Mouse (Mus musculus): ENCODE data around the gene Ski. TPM values are rescaled to one million over a fixed set of nuclear protein-coding genes. Genes with fewer than 3 reads are reported as not detected.

The Ski gene
- polyA plus RNA-seq, 1 experiment from 2014 or later: 44.6 TPM

DNA sequence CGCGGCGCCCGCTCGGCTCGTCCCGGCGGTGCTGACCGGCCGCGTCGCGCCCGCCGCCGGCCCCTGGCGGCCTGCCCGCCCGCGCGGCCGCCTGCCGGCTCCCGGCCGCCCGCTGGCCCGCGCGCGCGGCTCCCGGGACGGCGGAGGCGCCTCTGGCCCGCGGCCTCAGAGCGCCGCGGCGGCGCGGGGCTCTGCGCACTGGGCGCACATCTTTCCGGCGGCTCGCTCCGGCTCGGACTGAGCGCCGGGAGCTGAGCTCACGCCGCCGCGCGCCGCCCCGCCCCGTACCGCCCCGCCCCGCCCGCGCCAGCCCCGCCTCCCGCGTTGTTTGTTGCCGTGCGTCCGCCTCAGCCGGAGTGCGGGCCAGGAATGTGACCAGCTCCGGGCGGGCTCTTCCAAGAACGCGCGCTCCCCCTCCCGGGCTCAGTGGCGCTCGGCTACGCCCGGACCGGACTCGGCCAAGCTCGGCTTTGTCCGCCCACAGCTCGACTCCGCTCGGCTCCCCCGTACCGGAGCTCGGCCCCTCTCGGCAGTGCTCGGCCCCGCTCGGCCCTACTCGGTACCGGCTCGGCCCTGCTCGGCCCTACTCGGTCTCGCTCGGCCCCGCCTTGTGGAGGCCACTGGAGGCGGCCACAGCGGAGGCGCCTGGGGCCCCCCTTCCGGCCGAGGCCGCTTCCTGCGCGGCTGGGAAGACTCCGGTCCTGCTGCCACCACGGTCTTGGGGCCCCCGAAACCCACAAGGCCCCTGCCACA is 625 bp upstream of the Ski start:
- H3K36me3 ChIP-seq (ENCODE audit: inconsistent target): no peaks in the 10 kb centered on the region
- H3K79me2 ChIP-seq (ENCODE audit: inconsistent target): peaks cover 41% of the 10 kb centered on the region
- H3K4me3 ChIP-seq (ENCODE audit: inconsistent target): peak overlapping the region; percentile 17; the same call in 1 of the 2 replicates
- under 1% methylated on average over 82 of the region's 116 CpGs for whole genome bisulfite sequencing (ENCODE audit: missing documents)
- peak overlapping the region; percentile 80 for H3K27ac ChIP-seq

DNA sequence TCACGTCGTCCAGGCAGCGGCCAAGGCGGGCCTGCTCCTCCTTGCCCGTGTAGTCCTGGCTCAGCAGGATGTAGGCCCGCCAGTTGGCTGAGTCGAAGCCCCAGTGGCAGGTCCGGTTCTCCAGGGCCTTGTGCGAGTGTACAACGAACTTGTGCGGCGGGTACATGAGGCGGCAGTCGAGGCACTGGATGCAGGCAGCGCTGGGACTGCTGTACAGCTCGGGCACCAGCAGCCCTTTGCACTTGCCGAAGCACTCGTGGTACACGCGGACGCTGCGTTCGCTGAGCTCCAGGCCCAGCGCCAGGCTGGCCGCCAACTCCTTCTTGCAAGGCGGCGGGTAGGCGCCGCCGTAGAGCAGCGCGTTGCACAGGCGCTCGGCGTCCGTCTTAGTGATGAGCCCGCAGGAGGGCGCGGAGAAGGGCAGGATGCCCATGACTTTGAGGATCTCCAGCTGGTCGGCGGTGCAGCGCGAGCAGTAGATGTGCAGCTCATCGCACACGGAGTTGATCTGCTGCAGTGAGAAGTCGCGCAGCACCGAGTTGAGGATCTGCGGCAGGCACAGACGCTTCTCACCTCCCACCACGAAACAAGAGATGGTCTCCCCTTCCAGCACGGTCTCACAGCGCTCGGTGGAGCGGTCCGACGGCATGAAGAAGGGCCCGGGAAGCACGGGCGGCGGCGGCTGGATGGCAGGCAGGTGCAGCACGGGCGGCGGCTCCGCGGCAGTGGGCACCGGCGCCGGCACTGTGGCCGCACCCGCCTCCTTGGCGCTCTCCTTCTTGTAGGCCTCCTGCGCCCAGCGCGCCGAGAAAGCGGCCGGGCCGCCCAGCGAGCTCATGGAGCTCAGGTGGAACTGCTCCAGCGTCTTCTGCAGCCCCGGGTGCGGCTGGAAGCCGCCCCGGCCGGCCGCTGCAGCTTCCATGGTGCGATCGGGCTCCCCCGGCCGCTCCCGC is 517 bp downstream of the Ski start:
- peak overlapping the region; percentile 86 for H3K27ac ChIP-seq
- H3K36me3 ChIP-seq (ENCODE audit: inconsistent target): no peaks in the 10 kb centered on the region
- H3K79me2 ChIP-seq (ENCODE audit: inconsistent target): peaks cover 52% of the 10 kb centered on the region
- peak overlapping the region; percentile 63 for H3K4me3 ChIP-seq (ENCODE audit: inconsistent target)
- WGBS (ENCODE audit: missing documents): under 1% methylated on average over 84 of the region's 93 CpGs

DNA sequence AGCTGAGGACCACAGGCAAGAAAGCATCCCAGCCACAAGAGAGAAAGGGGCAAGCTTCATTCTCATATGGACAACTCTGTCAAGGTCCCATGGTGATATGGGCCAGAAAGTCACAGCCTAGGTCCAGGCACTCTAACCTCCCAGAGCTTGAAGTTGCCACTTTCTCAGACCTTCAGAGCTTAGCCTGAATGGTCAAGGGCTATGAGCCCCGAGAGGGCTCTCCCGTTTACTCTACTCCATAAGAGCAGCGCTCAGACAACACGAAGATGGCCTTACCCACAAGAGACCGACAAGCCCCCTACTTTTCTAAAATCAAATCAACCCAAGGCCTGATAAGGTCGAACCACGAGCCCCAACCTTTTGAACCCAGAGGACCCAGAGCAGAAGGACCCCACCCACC is 1.3 kb downstream of the Ski start:
- Histone ChIP-seq H3K36me3 (ENCODE audit: inconsistent target) (no peaks in the 10 kb centered on the region), H3K27ac (peak overlapping the region; percentile 86), H3K79me2 (ENCODE audit: inconsistent target) (peaks cover 60% of the 10 kb centered on the region), H3K4me3 (ENCODE audit: inconsistent target) (peak overlapping the region; percentile 63)
- WGBS (ENCODE audit: missing documents): 10% methylated on average over 7 of the region's 7 CpGs

DNA sequence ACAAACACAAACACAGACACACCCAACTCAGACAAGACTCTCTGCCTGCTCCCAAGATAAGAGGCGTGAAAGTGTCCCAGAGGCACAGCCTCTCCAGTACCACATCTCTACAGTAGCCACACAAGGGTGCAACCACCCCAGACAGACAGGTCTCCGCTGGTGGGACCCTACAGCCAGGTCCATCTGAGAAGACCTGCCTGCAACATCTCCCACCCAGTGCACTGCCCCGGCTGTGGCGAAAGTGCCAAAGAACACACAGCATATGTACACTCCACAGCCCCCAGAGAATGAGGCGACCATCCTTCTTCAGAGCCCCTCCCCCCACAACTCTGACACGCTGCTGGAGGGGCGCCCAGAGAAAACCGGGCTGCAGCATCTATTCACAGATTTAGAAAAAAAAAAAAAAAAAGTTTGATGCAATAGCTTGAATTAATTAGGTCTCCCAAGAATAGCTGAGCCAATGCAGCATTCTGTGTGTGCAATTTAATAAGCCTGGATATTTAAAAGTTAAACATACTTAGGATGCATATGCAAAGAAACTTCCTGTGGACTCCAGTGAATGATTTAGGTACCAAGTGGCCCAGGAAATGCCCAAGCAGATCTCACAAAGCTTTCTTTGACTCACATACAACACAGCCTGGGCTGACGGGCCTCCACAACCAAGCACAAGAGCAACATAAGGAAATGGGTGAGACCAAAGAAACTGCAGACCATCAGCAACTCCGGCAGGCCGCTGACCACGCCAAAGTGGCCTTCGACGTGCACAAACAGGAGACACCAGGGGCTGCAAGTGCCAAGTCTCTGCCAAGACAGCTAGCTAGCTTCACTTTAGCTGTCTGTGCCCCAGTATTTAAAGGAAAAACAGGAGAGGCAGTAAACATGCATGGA is 1.9 kb downstream of the Ski start:
- H3K4me3 ChIP-seq (ENCODE audit: inconsistent target): peak overlapping the region; percentile 63
- H3K79me2 ChIP-seq (ENCODE audit: inconsistent target): peaks cover 66% of the 10 kb centered on the region
- no peaks in the 10 kb centered on the region for H3K36me3 ChIP-seq (ENCODE audit: inconsistent target)
- WGBS (ENCODE audit: missing documents): 28% methylated on average over 14 of the region's 14 CpGs
- H3K27ac ChIP-seq: peak overlapping the region; percentile 86

- peak overlapping the region; percentile 63 for H3K4me3 ChIP-seq (ENCODE audit: inconsistent target)
- H3K79me2 ChIP-seq (ENCODE audit: inconsistent target): peaks cover 75% of the 10 kb centered on the region
- no peaks in the 10 kb centered on the region for H3K36me3 ChIP-seq (ENCODE audit: inconsistent target)
- peak overlapping the region; percentile 86 for H3K27ac ChIP-seq
- WGBS (ENCODE audit: missing documents): 57% methylated on average over 12 of the region's 12 CpGs
Observed at GRCm38 (mm10) chr4:155219271-155220212, 2.9 kb downstream of the Ski start.

DNA sequence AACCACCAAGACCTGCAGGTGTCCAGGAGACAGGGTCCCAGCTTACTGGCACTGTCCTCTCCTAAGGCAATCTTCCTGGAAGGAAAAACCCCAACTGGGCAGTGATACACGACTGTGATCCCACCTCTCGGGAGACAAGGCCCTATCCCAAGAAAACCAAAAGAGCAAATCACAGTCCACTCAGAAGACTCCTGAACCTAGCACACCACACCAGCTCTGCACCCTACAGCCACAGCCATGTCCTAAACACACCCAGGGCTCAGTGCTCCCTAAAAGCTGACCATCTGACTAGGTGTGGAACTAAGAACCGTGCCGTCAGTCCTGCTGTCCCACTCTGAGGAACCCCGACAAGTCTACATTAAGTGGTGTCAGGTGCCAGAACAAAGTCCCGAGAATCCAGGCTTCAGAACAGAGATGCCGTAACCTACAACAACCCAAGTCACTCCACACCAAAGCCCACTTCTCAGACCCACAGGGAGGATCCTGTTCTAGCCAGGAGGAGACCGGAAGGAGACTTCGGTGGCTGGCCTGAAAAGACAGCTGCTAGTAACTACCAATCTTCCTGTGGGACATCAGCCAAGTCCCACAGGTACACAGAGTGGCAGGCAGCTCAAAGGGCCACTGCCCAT is 4.2 kb downstream of the Ski start:
- Histone ChIP-seq H3K79me2 (ENCODE audit: inconsistent target) (peaks cover 89% of the 10 kb centered on the region), H3K36me3 (ENCODE audit: inconsistent target) (no peaks in the 10 kb centered on the region), H3K27ac (no peak overlapping the region), H3K4me3 (ENCODE audit: inconsistent target) (no peak overlapping the region)
- WGBS (ENCODE audit: missing documents): 84% methylated on average over 8 of the region's 9 CpGs

DNA sequence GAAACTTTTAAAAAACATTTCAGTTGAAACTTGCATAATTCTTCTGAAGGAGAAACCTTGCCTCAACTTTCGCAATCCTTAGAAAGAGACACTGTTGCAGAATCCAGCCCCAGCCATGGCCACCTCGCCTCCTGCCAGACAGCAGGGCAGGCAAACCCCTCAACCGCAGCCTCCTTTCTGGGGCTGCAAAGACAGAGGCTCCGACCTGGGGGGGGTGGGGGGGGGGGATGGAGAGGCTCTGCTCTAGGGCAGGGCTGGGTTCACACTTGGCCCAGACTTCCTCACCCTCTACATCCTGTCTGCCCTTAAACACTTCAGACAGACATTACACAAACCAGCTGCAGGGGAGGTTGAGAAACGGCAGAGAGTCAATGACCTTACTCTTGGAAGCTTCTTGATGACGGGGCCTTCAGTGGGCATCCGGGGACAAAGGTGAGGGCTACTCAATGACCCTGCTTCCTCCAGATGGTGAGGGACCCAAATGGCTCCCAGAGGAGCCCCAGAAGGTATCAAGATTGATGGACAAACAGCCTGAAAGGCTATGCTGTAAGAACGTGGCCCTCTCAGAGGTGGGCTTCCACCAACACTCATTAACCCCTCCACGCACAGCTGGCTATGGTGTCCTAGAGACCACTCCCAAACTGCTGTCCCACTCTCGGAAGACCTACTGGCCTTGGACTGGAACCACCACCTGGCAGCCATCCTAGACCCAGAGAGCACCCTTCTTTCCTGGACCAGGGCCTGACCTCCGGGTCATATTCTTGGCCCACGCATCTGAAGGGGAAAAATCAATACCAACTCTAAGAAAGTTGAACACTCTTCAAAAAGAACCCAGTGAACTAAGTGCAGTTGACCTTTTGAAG is 4.9 kb downstream of the Ski start:
- peaks cover 96% of the 10 kb centered on the region for H3K79me2 ChIP-seq (ENCODE audit: inconsistent target)
- 36% methylated on average over 11 of the region's 12 CpGs for WGBS (ENCODE audit: missing documents)
- no peak overlapping the region for H3K4me3 ChIP-seq (ENCODE audit: inconsistent target)
- H3K27ac ChIP-seq: no peak overlapping the region
- no peaks in the 10 kb centered on the region for H3K36me3 ChIP-seq (ENCODE audit: inconsistent target)

GRCm38 (mm10) chr4:155215773-155216630 is 6.4 kb downstream of the Ski start:
- Histone ChIP-seq H3K4me3 (ENCODE audit: inconsistent target) (no peak overlapping the region), H3K27ac (no peak overlapping the region), H3K79me2 (ENCODE audit: inconsistent target) (peaks cover 100% of the 10 kb centered on the region), H3K36me3 (ENCODE audit: inconsistent target) (peaks cover 3% of the 10 kb centered on the region; the same call in 1 of the 2 replicates)
- 70% methylated on average over 12 of the region's 12 CpGs for WGBS (ENCODE audit: missing documents)

DNA sequence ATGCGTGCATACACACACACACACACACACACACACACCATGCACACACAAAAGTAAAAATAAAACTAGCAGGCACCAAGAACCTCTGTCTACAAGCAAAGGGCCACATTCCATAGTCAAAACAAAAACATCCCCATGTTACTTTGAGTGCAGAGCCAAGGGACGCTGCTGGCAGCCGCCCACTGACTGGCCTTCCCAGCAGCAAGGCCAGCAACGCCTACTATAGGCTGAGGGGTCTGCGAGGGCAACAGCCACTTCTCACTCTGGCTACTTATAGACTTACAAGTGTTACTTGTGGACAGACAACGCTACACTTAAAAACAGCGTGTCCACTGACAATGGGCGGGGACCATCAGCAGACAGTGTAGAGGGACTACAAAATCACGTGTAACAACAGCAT is 7.2 kb downstream of the Ski start:
- no peak overlapping the region for H3K27ac ChIP-seq
- no peak overlapping the region for H3K4me3 ChIP-seq (ENCODE audit: inconsistent target)
- 96% methylated on average over 9 of the region's 9 CpGs for WGBS (ENCODE audit: missing documents)
- peaks cover 7% of the 10 kb centered on the region; the same call in 1 of the 2 replicates for H3K36me3 ChIP-seq (ENCODE audit: inconsistent target)
- H3K79me2 ChIP-seq (ENCODE audit: inconsistent target): peaks cover 100% of the 10 kb centered on the region

GRCm38 (mm10) chr4:155214793-155215192 is 7.6 kb downstream of the Ski start:
- H3K27ac ChIP-seq: no peak overlapping the region
- H3K79me2 ChIP-seq (ENCODE audit: inconsistent target): peaks cover 100% of the 10 kb centered on the region
- WGBS (ENCODE audit: missing documents): 95% methylated on average over 10 of the region's 10 CpGs
- peaks cover 7% of the 10 kb centered on the region; the same call in 1 of the 2 replicates for H3K36me3 ChIP-seq (ENCODE audit: inconsistent target)
- no peak overlapping the region for H3K4me3 ChIP-seq (ENCODE audit: inconsistent target)

GRCm38 (mm10) chr4:155214188-155214587 is 8.2 kb downstream of the Ski start:
- 95% methylated on average over 6 of the region's 6 CpGs for WGBS (ENCODE audit: missing documents)
- H3K27ac ChIP-seq: no peak overlapping the region
- peaks cover 7% of the 10 kb centered on the region; the same call in 1 of the 2 replicates for H3K36me3 ChIP-seq (ENCODE audit: inconsistent target)
- peaks cover 100% of the 10 kb centered on the region for H3K79me2 ChIP-seq (ENCODE audit: inconsistent target)
- H3K4me3 ChIP-seq (ENCODE audit: inconsistent target): no peak overlapping the region

DNA sequence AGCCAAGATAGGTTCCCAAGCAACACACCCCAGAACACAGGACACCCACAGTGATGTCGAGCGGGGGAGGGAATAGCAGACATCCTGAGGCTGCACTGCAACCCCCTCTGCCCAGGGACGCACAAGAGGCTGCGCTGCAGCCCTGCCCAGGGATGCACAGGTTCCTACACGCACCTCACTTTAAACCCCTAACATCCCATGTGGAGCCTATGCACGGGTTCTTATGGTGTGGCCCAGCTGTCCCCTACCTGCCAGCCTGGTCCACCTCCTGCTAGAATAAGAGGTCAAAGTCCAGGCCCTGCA is 8.7 kb downstream of the Ski start:
- peaks cover 100% of the 10 kb centered on the region for H3K79me2 ChIP-seq (ENCODE audit: inconsistent target)
- WGBS (ENCODE audit: missing documents): 94% methylated on average over 5 of the region's 6 CpGs
- no peak overlapping the region for H3K4me3 ChIP-seq (ENCODE audit: inconsistent target)
- H3K36me3 ChIP-seq (ENCODE audit: inconsistent target): peaks cover 7% of the 10 kb centered on the region; the same call in 1 of the 2 replicates
- H3K27ac ChIP-seq: no peak overlapping the region
